Mouse (Mus musculus): Measurements from ENCODE around the gene Sgsm3. TPM values are rescaled to one million over a fixed set of nuclear protein-coding genes. Genes with fewer than 3 reads are reported as not detected.
A peak's percentile ranks its signal among the peaks of the same experiment; 100 is the strongest.

Gene Sgsm3
- polyA plus RNA-seq, 1 experiment from 2014 or later = 15.7 TPM

DNA sequence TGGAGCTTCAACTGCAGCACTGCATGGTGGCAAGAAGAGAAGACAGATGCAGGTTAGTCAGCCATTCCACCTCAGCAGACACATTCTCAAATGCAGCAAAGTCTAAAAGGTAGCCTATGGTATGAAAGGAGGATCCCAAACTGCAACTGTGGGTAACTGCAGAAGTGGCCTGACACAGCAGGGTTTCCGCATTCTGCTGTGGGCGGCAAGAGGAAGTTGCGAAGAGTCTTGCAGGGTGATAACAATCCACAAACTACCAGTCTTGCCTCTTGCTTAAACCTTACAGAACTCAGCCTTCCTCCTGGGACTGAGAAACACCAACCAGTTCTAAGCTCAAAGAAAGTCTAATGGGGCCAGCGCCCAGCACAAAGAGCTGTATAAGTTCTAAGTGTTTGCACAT, 67.8 kb downstream of the Sgsm3 start:
- H3K27ac ChIP-seq (ENCODE audit: poor library complexity, severe bottlenecking) = no peak overlapping the region
- no peak overlapping the region for H3K4me3 ChIP-seq
- H3K9ac ChIP-seq = no peak overlapping the region
- no peak overlapping the region for H3K4me2 ChIP-seq
- H3K9me3 ChIP-seq (replicated peaks) = no peaks in the 10 kb centered on the region
- H3K27me3 ChIP-seq (replicated peaks) = no peaks in the 10 kb centered on the region
- no peak for ATAC-seq (ENCODE audit: insufficient number of reproducible peaks, low FRiP score)
- H3K4me1 ChIP-seq (replicated peaks) = peaks cover 43% of the 10 kb centered on the region
- peaks cover 10% of the 10 kb centered on the region for H3K36me3 ChIP-seq
- WGBS = 75% methylated on average over 4 of the region's 4 CpGs

DNA sequence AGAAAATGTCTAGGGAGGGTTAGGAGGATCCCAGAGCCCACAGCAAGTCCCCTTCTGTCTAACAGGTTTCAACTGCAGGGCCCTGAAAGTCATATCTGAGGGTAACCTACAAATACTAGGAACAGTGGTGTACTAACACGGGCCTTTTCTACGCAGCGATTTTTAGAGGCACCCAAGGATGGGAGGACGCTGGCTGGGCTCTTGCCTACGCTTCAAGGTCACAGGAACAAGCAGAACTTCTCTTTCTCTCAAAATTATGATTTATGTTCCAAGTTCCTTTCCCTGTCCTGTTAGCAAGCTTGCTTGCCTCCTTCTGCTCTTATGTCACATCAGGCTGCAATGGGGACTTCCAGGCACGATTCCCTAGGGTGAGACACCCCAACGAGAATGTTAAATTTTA, 68.5 kb downstream of the Sgsm3 start:
- Histone ChIP-seq H3K36me3 (peaks cover 10% of the 10 kb centered on the region), H3K27ac (ENCODE audit: poor library complexity, severe bottlenecking) (no peak overlapping the region), H3K27me3 (replicated peaks) (no peaks in the 10 kb centered on the region), H3K9me3 (replicated peaks) (no peaks in the 10 kb centered on the region), H3K9ac (no peak overlapping the region), H3K4me3 (no peak overlapping the region), H3K4me1 (replicated peaks) (peaks cover 49% of the 10 kb centered on the region), H3K4me2 (no peak overlapping the region)
- WGBS = 83% methylated on average over 7 of the region's 7 CpGs
- no peak for ATAC-seq (ENCODE audit: insufficient number of reproducible peaks, low FRiP score)

DNA sequence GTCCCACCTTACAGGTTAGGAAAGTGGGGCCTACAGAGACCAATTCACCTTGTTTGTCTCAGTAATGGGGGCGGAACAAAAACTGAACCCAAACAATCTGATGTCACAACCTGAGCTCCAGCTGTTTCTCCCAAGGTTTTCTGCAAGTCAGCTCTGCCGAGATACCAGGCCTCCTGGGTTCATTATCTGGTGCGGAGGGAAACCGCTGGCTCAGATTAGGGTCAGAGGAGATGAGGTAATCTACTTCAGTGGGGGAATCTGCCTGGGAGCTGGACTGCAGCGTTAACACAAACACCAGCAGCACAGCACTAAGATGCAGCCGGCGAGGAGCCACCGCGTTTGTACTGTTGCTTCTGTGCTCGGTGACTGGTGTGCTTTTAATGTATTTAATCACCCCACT, 69.9 kb downstream of the Sgsm3 start:
- Histone ChIP-seq H3K27ac (ENCODE audit: poor library complexity, severe bottlenecking) (no peak overlapping the region), H3K4me1 (replicated peaks) (peaks cover 35% of the 10 kb centered on the region), H3K27me3 (replicated peaks) (no peaks in the 10 kb centered on the region), H3K36me3 (peaks cover 10% of the 10 kb centered on the region), H3K4me2 (no peak overlapping the region), H3K9ac (no peak overlapping the region), H3K4me3 (no peak overlapping the region), H3K9me3 (replicated peaks) (no peaks in the 10 kb centered on the region)
- WGBS = 17% methylated on average over 10 of the region's 10 CpGs
- ATAC-seq (ENCODE audit: insufficient number of reproducible peaks, low FRiP score) = peak; percentile 42; the same call in 1 of the 2 replicates

DNA sequence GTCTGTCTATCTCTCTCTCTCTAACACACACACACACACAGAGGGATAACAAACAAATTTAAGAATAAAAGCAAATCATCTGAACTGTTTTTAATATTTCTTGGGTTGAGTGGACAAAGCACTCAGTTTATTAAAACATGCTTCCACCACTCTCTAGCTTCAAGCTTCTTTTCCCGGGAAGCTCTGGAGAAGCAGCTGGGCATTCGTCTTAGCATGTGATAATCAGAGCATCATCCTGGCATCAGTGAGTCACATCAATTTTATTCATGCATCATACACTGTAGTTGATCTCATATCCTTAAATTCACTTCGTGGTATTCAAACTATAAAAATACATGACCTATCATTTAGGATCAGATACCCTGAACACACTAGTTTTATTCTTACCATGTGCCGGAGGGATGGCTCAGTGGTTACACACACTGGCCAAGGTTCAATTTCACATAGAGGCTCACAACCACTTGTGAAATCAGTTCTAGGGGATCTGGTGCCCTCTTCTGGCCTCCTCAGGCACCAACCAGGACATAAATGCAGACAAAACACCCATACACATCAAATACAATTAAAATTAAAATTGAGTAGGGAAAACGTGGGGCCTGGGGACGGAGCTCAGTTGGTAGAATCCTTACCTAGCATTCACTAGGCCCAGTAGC, 72.0 kb downstream of the Sgsm3 start:
- Histone ChIP-seq H3K4me2 (no peak overlapping the region), H3K4me1 (replicated peaks) (peaks cover 30% of the 10 kb centered on the region), H3K27ac (ENCODE audit: poor library complexity, severe bottlenecking) (no peak overlapping the region), H3K27me3 (replicated peaks) (no peaks in the 10 kb centered on the region), H3K4me3 (no peak overlapping the region), H3K9me3 (replicated peaks) (no peaks in the 10 kb centered on the region), H3K36me3 (peaks cover 4% of the 10 kb centered on the region; the same call in 1 of the 2 replicates), H3K9ac (no peak overlapping the region)
- WGBS = 74% methylated on average over 6 of the region's 6 CpGs
- ATAC-seq (ENCODE audit: insufficient number of reproducible peaks, low FRiP score) = no peak

DNA sequence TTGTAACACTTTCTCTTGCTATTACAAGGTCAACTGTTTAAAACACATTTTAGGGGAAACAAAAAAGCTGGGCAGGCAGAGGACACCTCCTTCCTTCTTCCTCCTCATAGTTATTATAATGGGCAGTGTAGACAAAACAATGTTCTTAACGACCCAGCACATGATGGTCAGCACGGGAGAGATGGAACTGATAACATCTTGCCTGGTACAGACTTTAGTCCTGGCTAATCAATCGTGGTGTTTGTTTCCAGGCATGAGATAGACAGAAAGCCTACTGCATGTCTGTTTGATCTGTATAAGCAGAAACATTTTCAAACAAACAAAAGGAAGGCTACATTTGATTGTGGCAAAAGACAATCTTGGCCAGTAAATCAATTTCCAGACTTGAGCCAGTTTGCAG, 72.9 kb downstream of the Sgsm3 start:
- ATAC-seq (ENCODE audit: insufficient number of reproducible peaks, low FRiP score) = no peak
- Histone ChIP-seq H3K4me1 (replicated peaks) (peaks cover 30% of the 10 kb centered on the region), H3K4me3 (no peak overlapping the region), H3K4me2 (no peak overlapping the region), H3K27me3 (replicated peaks) (no peaks in the 10 kb centered on the region), H3K9me3 (replicated peaks) (no peaks in the 10 kb centered on the region), H3K9ac (0 out of 2 replicates have a peak overlapping the region, but pooled peaks have one; percentile 3), H3K36me3 (no peaks in the 10 kb centered on the region), H3K27ac (ENCODE audit: poor library complexity, severe bottlenecking) (no peak overlapping the region)
- 11% methylated on average over 3 of the region's 3 CpGs for whole genome bisulfite sequencing

DNA sequence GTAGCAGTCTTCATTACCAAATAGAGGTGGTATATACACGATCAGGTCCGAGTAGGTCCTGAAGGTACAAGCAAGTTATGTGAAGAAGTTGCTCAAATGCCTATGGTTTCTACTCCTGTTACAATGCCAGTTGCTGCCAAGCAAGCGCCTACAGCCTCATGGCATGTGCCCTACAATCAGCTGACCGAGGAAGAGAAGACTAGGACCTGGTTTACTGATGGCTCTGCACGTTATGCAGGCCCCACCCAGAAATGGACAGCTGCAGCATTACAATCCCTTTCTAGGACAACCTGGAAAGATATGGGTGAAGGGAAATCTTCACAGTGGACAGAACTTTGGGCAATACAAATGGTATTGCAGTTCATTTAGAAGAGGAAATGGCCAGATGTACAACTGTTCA, 74.9 kb downstream of the Sgsm3 start:
- no peak for ATAC-seq (ENCODE audit: insufficient number of reproducible peaks, low FRiP score)
- Histone ChIP-seq H3K4me3 (no peak overlapping the region), H3K4me2 (no peak overlapping the region), H3K9me3 (replicated peaks) (no peaks in the 10 kb centered on the region), H3K36me3 (no peaks in the 10 kb centered on the region), H3K9ac (no peak overlapping the region), H3K4me1 (replicated peaks) (peaks cover 26% of the 10 kb centered on the region), H3K27me3 (replicated peaks) (no peaks in the 10 kb centered on the region), H3K27ac (ENCODE audit: poor library complexity, severe bottlenecking) (no peak overlapping the region)
- WGBS = 89% methylated on average over 5 of the region's 5 CpGs

DNA sequence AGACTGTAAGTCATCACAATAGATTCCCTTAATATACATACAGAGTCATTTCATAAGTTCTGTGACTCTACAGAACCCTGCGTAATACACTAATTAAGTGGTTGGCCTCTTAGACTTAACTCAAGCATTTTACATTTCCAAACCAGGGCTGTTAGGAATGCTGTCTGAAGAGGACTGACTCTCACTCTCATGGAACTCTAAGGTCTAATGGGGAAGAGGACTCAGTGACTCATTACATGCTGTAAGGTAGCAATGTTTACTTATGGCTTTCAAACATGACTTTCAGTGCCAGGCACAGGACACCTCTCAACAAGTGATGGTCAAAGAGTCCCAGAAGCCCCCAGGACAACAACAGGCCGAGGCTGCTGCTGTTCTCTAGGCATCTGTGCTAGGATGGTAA, 77.9 kb downstream of the Sgsm3 start:
- Histone ChIP-seq H3K4me2 (no peak overlapping the region), H3K4me1 (replicated peaks) (peaks cover 5% of the 10 kb centered on the region), H3K36me3 (no peaks in the 10 kb centered on the region), H3K27ac (ENCODE audit: poor library complexity, severe bottlenecking) (no peak overlapping the region), H3K9me3 (replicated peaks) (no peaks in the 10 kb centered on the region), H3K9ac (no peak overlapping the region), H3K4me3 (no peak overlapping the region), H3K27me3 (replicated peaks) (no peaks in the 10 kb centered on the region)
- no peak for ATAC-seq (ENCODE audit: insufficient number of reproducible peaks, low FRiP score)
- 88% methylated on average over 2 of the region's 2 CpGs for WGBS

DNA sequence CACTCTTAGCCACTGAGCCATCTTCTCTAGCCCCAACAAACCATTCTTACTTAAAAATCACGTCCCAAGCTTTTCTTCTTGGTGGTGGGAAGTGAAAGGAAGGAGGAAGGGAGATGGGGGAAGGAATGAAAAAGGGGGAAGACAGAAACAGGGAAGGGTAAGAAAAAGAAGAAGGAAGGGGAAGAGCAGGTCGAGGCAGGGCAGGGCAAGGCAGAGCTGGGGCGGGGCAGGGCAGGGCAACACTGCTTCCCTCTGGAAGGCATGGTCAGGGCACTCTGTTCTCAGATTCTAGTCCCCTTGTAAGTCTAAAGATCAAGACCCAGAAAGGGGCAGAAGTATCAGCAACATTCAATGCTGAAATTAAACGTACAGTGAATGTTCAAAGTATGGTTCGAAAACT, 80.2 kb downstream of the Sgsm3 start:
- no peak overlapping the region for H3K27ac ChIP-seq (ENCODE audit: poor library complexity, severe bottlenecking)
- no peak for ATAC-seq (ENCODE audit: insufficient number of reproducible peaks, low FRiP score)
- no peaks in the 10 kb centered on the region for H3K27me3 ChIP-seq (replicated peaks)
- no peak overlapping the region for H3K4me2 ChIP-seq
- no peaks in the 10 kb centered on the region for H3K36me3 ChIP-seq
- peaks cover 10% of the 10 kb centered on the region for H3K4me1 ChIP-seq (replicated peaks)
- H3K4me3 ChIP-seq = no peak overlapping the region
- 89% methylated on average over 5 of the region's 5 CpGs for WGBS
- no peak overlapping the region for H3K9ac ChIP-seq
- no peaks in the 10 kb centered on the region for H3K9me3 ChIP-seq (replicated peaks)

DNA sequence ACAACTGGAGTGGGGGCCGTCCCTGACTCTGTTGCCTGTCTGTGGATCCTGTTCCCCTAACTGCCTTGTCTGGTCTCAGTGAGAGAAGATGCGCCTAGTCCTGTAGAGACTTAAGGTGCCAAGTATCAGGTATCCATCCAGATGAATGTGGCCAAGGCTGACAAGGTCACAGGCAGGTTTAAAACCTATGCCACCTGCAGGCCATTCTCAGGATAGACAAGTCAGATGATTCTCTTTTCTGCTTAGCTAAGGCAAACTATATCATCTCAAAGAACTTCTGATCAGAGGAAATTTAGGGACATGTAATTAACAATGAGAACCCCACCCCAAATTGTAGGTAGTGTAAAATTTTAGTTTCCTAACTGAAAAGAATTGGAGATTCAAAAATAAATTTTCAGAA, 83.4 kb downstream of the Sgsm3 start:
- H3K9me3 ChIP-seq (replicated peaks) = no peaks in the 10 kb centered on the region
- no peak for ATAC-seq (ENCODE audit: insufficient number of reproducible peaks, low FRiP score)
- H3K4me2 ChIP-seq = no peak overlapping the region
- no peak overlapping the region for H3K9ac ChIP-seq
- H3K4me3 ChIP-seq = no peak overlapping the region
- 0 out of 2 replicates have a peak, but pooled peaks cover 12% of the 10 kb centered on the region for H3K27me3 ChIP-seq (replicated peaks)
- no peaks in the 10 kb centered on the region for H3K36me3 ChIP-seq
- 79% methylated on average over 2 of the region's 2 CpGs for WGBS
- H3K4me1 ChIP-seq (replicated peaks) = peaks cover 21% of the 10 kb centered on the region
- H3K27ac ChIP-seq (ENCODE audit: poor library complexity, severe bottlenecking) = no peak overlapping the region

Small RNA genes lying within 50 kb of the gene (microRNA-seq; reads per million reads assigned to microRNA genes)
- gene Mir5113 = 13.0 reads per million, percentile 28 among the genes with 10 or more reads in this experiment

Other genes starting within 250 kb of the Sgsm3 start
- 162 and 167 TPM in 2 replicates for gene Adsl, start 29.3 kb upstream of the Sgsm3 start, polyA plus RNA-seq (2016; fragmentation: Nextera tagmentation; extraction: Ambion mirVana)
- gene Mrtfa, start 213.0 kb downstream of the Sgsm3 start, polyA plus RNA-seq (2016; fragmentation: Nextera tagmentation; extraction: Ambion mirVana) = 19.4 TPM in 2 replicates

Measured in heart, embryonic 12.5 days (tissue).